Mouse (Mus musculus) intestine, postnatal 0 days (tissue): ENCODE results near the gene Secisbp2l. TPM values are rescaled to one million over a fixed set of nuclear protein-coding genes. Genes with fewer than 3 reads are reported as not detected.
A peak's percentile ranks its signal among the peaks of the same experiment; 100 is the strongest.

Source experiments
- ATAC-seq: fragments of 200-750 bp; cut with Nextera tagmentation; 2 replicates; pipeline ENCODE4 v1.8.0; 2017; ENCODE audit warnings: mild to moderate bottlenecking, moderate TSS enrichment, moderate library complexity
- H3K27ac ChIP-seq: fragments of 300-500 bp; sonication (generic); 2 replicates; pipeline ENCODE4 v1.5.1; 2014; ENCODE audit warnings: mild to moderate bottlenecking, low read depth, low read length, moderate library complexity
- H3K27me3 ChIP-seq: fragments of 300-500 bp; sonication (generic); replicated peaks from 2 replicates; pipeline ENCODE4 v1.6.1; 2014; ENCODE audit warnings: low read length, mixed read lengths; ENCODE audit not compliant: control insufficient read depth, insufficient read depth
- H3K36me3 ChIP-seq: fragments of 300-500 bp; sonication (generic); 2 replicates; pipeline ENCODE4 v1.6.1; 2014; ENCODE audit warnings: mild to moderate bottlenecking, moderate library complexity; ENCODE audit not compliant: control insufficient read depth, insufficient read depth
- H3K4me1 ChIP-seq: fragments of 300-500 bp; sonication (generic); replicated peaks from 2 replicates; pipeline ENCODE4 v1.6.1; 2014; ENCODE audit warnings: antibody characterized with exemption, low read length, mixed read lengths; ENCODE audit not compliant: control insufficient read depth, insufficient read depth
- H3K4me2 ChIP-seq: fragments of 300-500 bp; sonication (generic); replicated peaks from 2 replicates; pipeline ENCODE4 v1.6.1; 2014; ENCODE audit warnings: low read depth, mild to moderate bottlenecking, moderate library complexity
- H3K4me3 ChIP-seq: fragments of 300-500 bp; sonication (generic); 2 replicates; pipeline ENCODE4 v1.5.1; 2014; ENCODE audit warnings: low read depth, low read length
- H3K9ac ChIP-seq: fragments of 300-500 bp; sonication (generic); 2 replicates; pipeline ENCODE4 v1.6.1; 2014; ENCODE audit warnings: mild to moderate bottlenecking, low read depth, low read length
- H3K9me3 ChIP-seq: fragments of 300-500 bp; sonication (generic); 2 replicates; pipeline ENCODE4 v1.6.1; 2016; ENCODE audit warnings: mixed run types; ENCODE audit not compliant: control insufficient read depth
- CTCF ChIP-seq: sonication (generic); IDR thresholded peaks from 2 replicates; pipeline ENCODE4 v1.5.1; 2016; ENCODE audit warnings: low read depth, mild to moderate bottlenecking, control low read depth, antibody characterized with exemption, moderate library complexity
- WGBS: fragments of 180-500 bp; shearing (Covaris S2); extraction: QIAGEN DNeasy Blood & Tissue Kit; methylation state at CpG from one replicate; pipeline ENCODE4 v1.1.7; 2014; 5-methylcytosine and 5-hydroxymethylcytosine counted together
- polyA plus RNA-seq: library from polyadenylated mRNA; unstranded; fragments of >200 nt; fragmentation: Nextera tagmentation; extraction: Ambion mirVana; gene quantifications from 2 replicates; pipeline ENCODE4 v1.2.1, GENCODE M21; 2015

Secisbp2l gene
- polyA plus RNA-seq, 1 experiment from 2014 or later = 14.4 TPM

GRCm38 (mm10) chr2:125765029-125765428 is 17.6 kb downstream of the Secisbp2l start:
- Histone ChIP-seq H3K4me1 (no peaks in the 10 kb centered on the region), H3K9ac (no peak overlapping the region), H3K27ac (no peak overlapping the region), H3K4me3 (no peak overlapping the region), H3K27me3 (no peaks in the 10 kb centered on the region), H3K4me2 (no peak overlapping the region), H3K9me3 (no peaks in the 10 kb centered on the region), H3K36me3 (peaks cover 56% of the 10 kb centered on the region)
- WGBS = 80% methylated on average over 3 of the region's 3 CpGs
- peak; percentile 71 for TF ChIP-seq CTCF
- 0 out of 2 replicates have a peak, but pooled peaks have one; percentile 43 for ATAC-seq

GRCm38 (mm10) chr2:125764531-125764930 is 18.1 kb downstream of the Secisbp2l start:
- Histone ChIP-seq H3K27me3 (no peaks in the 10 kb centered on the region), H3K4me3 (no peak overlapping the region), H3K27ac (no peak overlapping the region), H3K9me3 (no peaks in the 10 kb centered on the region), H3K36me3 (peaks cover 58% of the 10 kb centered on the region), H3K9ac (no peak overlapping the region), H3K4me2 (no peak overlapping the region), H3K4me1 (no peaks in the 10 kb centered on the region)
- WGBS = 87% methylated on average over 5 of the region's 5 CpGs
- no peak for TF ChIP-seq CTCF
- ATAC-seq = no peak

GRCm38 (mm10) chr2:125749330-125749729 is 33.3 kb downstream of the Secisbp2l start:
- Histone ChIP-seq H3K4me3 (no peak overlapping the region), H3K9ac (no peak overlapping the region), H3K9me3 (no peaks in the 10 kb centered on the region), H3K4me1 (no peaks in the 10 kb centered on the region), H3K27ac (no peak overlapping the region), H3K4me2 (no peak overlapping the region), H3K36me3 (peaks cover 83% of the 10 kb centered on the region), H3K27me3 (no peaks in the 10 kb centered on the region)
- ATAC-seq = no peak
- WGBS = 93% methylated on average over 2 of the region's 2 CpGs
- no peak for TF ChIP-seq CTCF

- H3K9ac ChIP-seq = no peak overlapping the region
- H3K4me3 ChIP-seq = no peak overlapping the region
- no peak for ATAC-seq
- no peak for TF ChIP-seq CTCF
- no peaks in the 10 kb centered on the region for H3K9me3 ChIP-seq
- H3K4me2 ChIP-seq = no peak overlapping the region
- H3K27me3 ChIP-seq = no peaks in the 10 kb centered on the region
- no peak overlapping the region for H3K27ac ChIP-seq
- H3K4me1 ChIP-seq = no peaks in the 10 kb centered on the region
- H3K36me3 ChIP-seq = peaks cover 43% of the 10 kb centered on the region
- WGBS = 85% methylated on average over 6 of the region's 6 CpGs
These were observed 43.3 kb downstream of the Secisbp2l start for GRCm38 (mm10) chr2:125739338-125739737.

- H3K27me3 ChIP-seq = no peaks in the 10 kb centered on the region
- no peak for ATAC-seq
- H3K4me3 ChIP-seq = no peak overlapping the region
- no peak overlapping the region for H3K27ac ChIP-seq
- no peak overlapping the region for H3K9ac ChIP-seq
- peaks cover 37% of the 10 kb centered on the region for H3K36me3 ChIP-seq
- TF ChIP-seq CTCF = peak; percentile 52
- H3K4me1 ChIP-seq = no peaks in the 10 kb centered on the region
- H3K9me3 ChIP-seq = no peaks in the 10 kb centered on the region
- 71% methylated on average over 5 of the region's 5 CpGs for WGBS
- no peak overlapping the region for H3K4me2 ChIP-seq
These were observed 44.0 kb downstream of the Secisbp2l start for GRCm38 (mm10) chr2:125738718-125739117.

- no peak overlapping the region for H3K4me3 ChIP-seq
- no peak overlapping the region for H3K4me2 ChIP-seq
- no peak overlapping the region for H3K9ac ChIP-seq
- no peak for TF ChIP-seq CTCF
- H3K36me3 ChIP-seq = peaks cover 19% of the 10 kb centered on the region
- no peak overlapping the region for H3K27ac ChIP-seq
- no peak for ATAC-seq
- H3K9me3 ChIP-seq = no peaks in the 10 kb centered on the region
- H3K4me1 ChIP-seq = no peaks in the 10 kb centered on the region
- no peaks in the 10 kb centered on the region for H3K27me3 ChIP-seq
These were observed 46.7 kb downstream of the Secisbp2l start for GRCm38 (mm10) chr2:125736025-125736343.
